Mouse (Mus musculus): ENCODE results near the gene Gm9944. TPM values are rescaled to one million over a fixed set of nuclear protein-coding genes. Genes with fewer than 3 reads are reported as not detected.

Gene Gm9944
- polyA plus RNA-seq, 2 experiments = not detected

- Histone ChIP-seq H3K9ac (replicated peaks) (no peak overlapping the region), H3K4me2 (ENCODE audit: low read depth) (no peak overlapping the region), H3K27ac (no peak overlapping the region), H3K4me3 (ENCODE audit: insufficient read depth in 1 of 2, low read depth in 2 of 2, low read length in 2 of 2) (no peak overlapping the region), H3K9me3 (ENCODE audit: control insufficient read depth, low read length) (no peaks in the 10 kb centered on the region), H3K36me3 (replicated peaks; ENCODE audit: control insufficient read depth, insufficient read depth, low read depth) (no peaks in the 10 kb centered on the region), H3K27me3 (ENCODE audit: control insufficient read depth, insufficient read depth, low read length) (no peaks in the 10 kb centered on the region), H3K4me1 (replicated peaks; ENCODE audit: control insufficient read depth in 2 of 2, insufficient read depth in 2 of 2, low read length in 1 of 2) (no peaks in the 10 kb centered on the region)
- TF ChIP-seq EP300 (IDR thresholded peaks at IDR 0.05; ENCODE audit: low read depth) (no peak), CTCF (IDR thresholded peaks at IDR 0.05; ENCODE audit: low read depth) (no peak)
- DNase-seq (ENCODE audit: low read depth in 3 of 3, low spot score in 3 of 3) = no peak
- ATAC-seq (ENCODE audit: insufficient read depth) = no peak
- WGBS (ENCODE audit: insufficient replicate concordance) = 48% methylated on average over 3 of the region's 3 CpGs
These were observed 46.9 kb downstream of the Gm9944 start for GRCm38 (mm10) chr4:144406261-144406660.

DNA sequence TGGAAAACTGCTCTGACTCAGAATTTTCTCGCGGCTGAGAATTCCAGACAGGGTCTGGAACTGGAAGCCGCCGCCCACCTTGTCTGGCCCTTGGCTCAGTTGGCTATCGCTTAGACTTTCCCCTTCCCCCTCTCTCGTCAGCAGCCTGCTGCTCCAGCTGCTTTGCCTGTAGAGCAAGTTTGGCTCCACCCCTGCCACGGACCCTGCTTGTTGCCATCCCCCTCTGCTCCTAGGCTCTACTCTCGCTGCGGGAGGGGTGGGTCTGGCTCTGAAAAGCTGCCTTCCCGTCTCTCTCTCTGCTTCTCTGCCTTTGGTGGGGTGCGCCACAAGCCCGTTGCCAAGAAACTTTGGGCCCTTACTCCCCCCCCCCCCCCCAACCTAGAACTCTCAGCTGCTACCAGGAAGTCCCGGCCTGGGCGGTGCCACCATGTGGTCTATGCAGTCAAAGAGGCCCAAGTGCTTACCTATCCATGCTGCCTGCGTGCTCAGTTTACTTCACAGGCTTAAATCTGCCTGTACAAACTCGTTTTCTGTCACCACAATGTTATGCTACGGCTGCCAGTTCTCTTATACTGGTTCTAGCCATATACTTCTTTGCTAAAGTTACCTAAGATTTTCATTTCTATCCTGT lies 48.5 kb downstream of the Gm9944 start:
- Histone ChIP-seq H3K27ac (no peak overlapping the region), H3K4me2 (ENCODE audit: low read depth) (peak overlapping the region; percentile 19), H3K4me1 (replicated peaks; ENCODE audit: control insufficient read depth in 2 of 2, insufficient read depth in 2 of 2, low read length in 1 of 2) (no peaks in the 10 kb centered on the region), H3K9me3 (ENCODE audit: control insufficient read depth, low read length) (no peaks in the 10 kb centered on the region), H3K9ac (replicated peaks) (no peak overlapping the region), H3K4me3 (ENCODE audit: insufficient read depth in 1 of 2, low read depth in 2 of 2, low read length in 2 of 2) (peak overlapping the region in 1 of 2 experiments; percentile 29; a peak in 1 of 4 replicates), H3K27me3 (ENCODE audit: control insufficient read depth, insufficient read depth, low read length) (no peaks in the 10 kb centered on the region), H3K36me3 (replicated peaks; ENCODE audit: control insufficient read depth, insufficient read depth, low read depth) (no peaks in the 10 kb centered on the region)
- TF ChIP-seq EP300 (IDR thresholded peaks at IDR 0.05; ENCODE audit: low read depth) (no peak), CTCF (IDR thresholded peaks at IDR 0.05; ENCODE audit: low read depth) (no peak)
- no peak for DNase-seq (ENCODE audit: low read depth in 3 of 3, low spot score in 3 of 3)
- ATAC-seq (ENCODE audit: insufficient read depth) = no peak; the same call in 1 of the 2 replicates
- WGBS (ENCODE audit: insufficient replicate concordance) = 4% methylated on average over 17 of the region's 17 CpGs

Other genes starting within 250 kb of the Gm9944 start
- gene C87977, start 240.0 kb downstream of the Gm9944 start, polyA plus RNA-seq (2012; rRNA removed) = not detected in 2 replicates
- not detected in 2 replicates for gene C87977, start 240.0 kb downstream of the Gm9944 start, polyA plus RNA-seq (2014; fragmentation: Nextera tagmentation; extraction: Ambion mirVana)
- gene Pramel5, start 172.8 kb downstream of the Gm9944 start, polyA plus RNA-seq (2012; rRNA removed) = not detected in 2 replicates
- not detected in 2 replicates for gene Pramel5, start 172.8 kb downstream of the Gm9944 start, polyA plus RNA-seq (2014; fragmentation: Nextera tagmentation; extraction: Ambion mirVana)
- gene Gm13128, start 123.1 kb downstream of the Gm9944 start, polyA plus RNA-seq (2012; rRNA removed) = not detected in 2 replicates
- gene Gm13128, start 123.1 kb downstream of the Gm9944 start, polyA plus RNA-seq (2014; fragmentation: Nextera tagmentation; extraction: Ambion mirVana) = not detected in 2 replicates
- gene Gm13119, start 95.4 kb downstream of the Gm9944 start, polyA plus RNA-seq (2012; rRNA removed) = not detected in 2 replicates
- not detected in 2 replicates for gene Gm13119, start 95.4 kb downstream of the Gm9944 start, polyA plus RNA-seq (2014; fragmentation: Nextera tagmentation; extraction: Ambion mirVana)
- gene Pramef20, start 75.4 kb downstream of the Gm9944 start, polyA plus RNA-seq (2012; rRNA removed) = not detected in 2 replicates
- not detected in 2 replicates for gene Pramef20, start 75.4 kb downstream of the Gm9944 start, polyA plus RNA-seq (2014; fragmentation: Nextera tagmentation; extraction: Ambion mirVana)
- gene Pramef12, start 44.9 kb downstream of the Gm9944 start, polyA plus RNA-seq (2012; rRNA removed) = not detected in 2 replicates
- gene Pramef12, start 44.9 kb downstream of the Gm9944 start, polyA plus RNA-seq (2014; fragmentation: Nextera tagmentation; extraction: Ambion mirVana) = not detected in 2 replicates
- gene 1700012P22Rik, start 14.5 kb downstream of the Gm9944 start, polyA plus RNA-seq (2012; rRNA removed) = not detected in 2 replicates
- gene 1700012P22Rik, start 14.5 kb downstream of the Gm9944 start, polyA plus RNA-seq (2014; fragmentation: Nextera tagmentation; extraction: Ambion mirVana) = not detected in 2 replicates
- gene Aadacl3, start 10.4 kb upstream of the Gm9944 start, polyA plus RNA-seq (2012; rRNA removed) = not detected in 2 replicates
- gene Aadacl3, start 10.4 kb upstream of the Gm9944 start, polyA plus RNA-seq (2014; fragmentation: Nextera tagmentation; extraction: Ambion mirVana) = not detected in 2 replicates
- not detected in 2 replicates for gene 9430007A20Rik, start 66.5 kb upstream of the Gm9944 start, polyA plus RNA-seq (2012; rRNA removed)
- not detected in 2 replicates for gene 9430007A20Rik, start 66.5 kb upstream of the Gm9944 start, polyA plus RNA-seq (2014; fragmentation: Nextera tagmentation; extraction: Ambion mirVana)
- not detected in 2 replicates for gene Gm13124, start 111.8 kb upstream of the Gm9944 start, polyA plus RNA-seq (2012; rRNA removed)
- gene Gm13124, start 111.8 kb upstream of the Gm9944 start, polyA plus RNA-seq (2014; fragmentation: Nextera tagmentation; extraction: Ambion mirVana) = not detected in 2 replicates
- not detected in 2 replicates for gene Aadacl4, start 160.4 kb upstream of the Gm9944 start, polyA plus RNA-seq (2012; rRNA removed)
- gene Aadacl4, start 160.4 kb upstream of the Gm9944 start, polyA plus RNA-seq (2014; fragmentation: Nextera tagmentation; extraction: Ambion mirVana) = not detected in 2 replicates
- not detected in 2 replicates for gene Gm436, start 233.1 kb upstream of the Gm9944 start, polyA plus RNA-seq (2012; rRNA removed)
- gene Gm436, start 233.1 kb upstream of the Gm9944 start, polyA plus RNA-seq (2014; fragmentation: Nextera tagmentation; extraction: Ambion mirVana) = not detected in 2 replicates